Mouse (Mus musculus): ENCODE measurements around the gene Golga5.

The Golga5 gene

GRCm38 (mm10) chr12:102468894-102469764 is at the start of gene Golga5:
TSS of gene Golga5 (plus strand) at chr12:102469135.
- DNase-seq (ENCODE audit: low read depth, low spot score) = peak; percentile 95

GRCm38 (mm10) chr12:102419544-102419943 is 49.4 kb upstream of the Golga5 start:
- DNase-seq (ENCODE audit: low read depth, low spot score) = no peak

GRCm38 (mm10) chr12:102420168-102420890 is 48.6 kb upstream of the Golga5 start:
- DNase-seq (ENCODE audit: low read depth, low spot score) = no peak

GRCm38 (mm10) chr12:102422065-102422464 is 46.9 kb upstream of the Golga5 start:
- DNase-seq (ENCODE audit: low read depth, low spot score) = peak; percentile 34

- DNase-seq (ENCODE audit: low read depth, low spot score) = peak; percentile 57
Measured at GRCm38 (mm10) chr12:102422623-102423320, 46.2 kb upstream of the Golga5 start.

GRCm38 (mm10) chr12:102423625-102424024 is 45.3 kb upstream of the Golga5 start:
- no peak for DNase-seq (ENCODE audit: low read depth, low spot score)

GRCm38 (mm10) chr12:102424456-102424855 is 44.5 kb upstream of the Golga5 start:
- no peak for DNase-seq (ENCODE audit: low read depth, low spot score)

- DNase-seq (ENCODE audit: low read depth, low spot score) = no peak
Measured at GRCm38 (mm10) chr12:102425048-102425578, 43.8 kb upstream of the Golga5 start.

GRCm38 (mm10) chr12:102426285-102426684 is 42.6 kb upstream of the Golga5 start:
- DNase-seq (ENCODE audit: low read depth, low spot score) = no peak

- no peak for DNase-seq (ENCODE audit: low read depth, low spot score)
Measured at GRCm38 (mm10) chr12:102429656-102430055, 39.3 kb upstream of the Golga5 start.

GRCm38 (mm10) chr12:102430228-102430627 is 38.7 kb upstream of the Golga5 start:
- no peak for DNase-seq (ENCODE audit: low read depth, low spot score)

GRCm38 (mm10) chr12:102432238-102432637 is 36.7 kb upstream of the Golga5 start:
- peak; percentile 88 for DNase-seq (ENCODE audit: low read depth, low spot score)

GRCm38 (mm10) chr12:102434107-102434506 is 34.8 kb upstream of the Golga5 start:
- DNase-seq (ENCODE audit: low read depth, low spot score) = no peak

GRCm38 (mm10) chr12:102436939-102437526 is 31.9 kb upstream of the Golga5 start:
- DNase-seq (ENCODE audit: low read depth, low spot score) = no peak

GRCm38 (mm10) chr12:102437952-102438351 is 31.0 kb upstream of the Golga5 start:
- no peak for DNase-seq (ENCODE audit: low read depth, low spot score)

GRCm38 (mm10) chr12:102438983-102439631 is 29.8 kb upstream of the Golga5 start:
- no peak for DNase-seq (ENCODE audit: low read depth, low spot score)

- peak; percentile 99 for DNase-seq (ENCODE audit: low read depth, low spot score)
Measured at GRCm38 (mm10) chr12:102439632-102440023, 29.3 kb upstream of the Golga5 start, which contains the start of gene Lgmn. TSS of gene Lgmn (minus strand) at chr12:102439813.

GRCm38 (mm10) chr12:102440551-102440950 is 28.4 kb upstream of the Golga5 start:
- DNase-seq (ENCODE audit: low read depth, low spot score) = no peak

- no peak for DNase-seq (ENCODE audit: low read depth, low spot score)
Measured at GRCm38 (mm10) chr12:102441141-102441540, 27.8 kb upstream of the Golga5 start.

- DNase-seq (ENCODE audit: low read depth, low spot score) = no peak
Measured at GRCm38 (mm10) chr12:102442639-102443038, 26.3 kb upstream of the Golga5 start.

- DNase-seq (ENCODE audit: low read depth, low spot score) = no peak
Measured at GRCm38 (mm10) chr12:102443676-102444075, 25.3 kb upstream of the Golga5 start.
